In the genomic region with DNA sequence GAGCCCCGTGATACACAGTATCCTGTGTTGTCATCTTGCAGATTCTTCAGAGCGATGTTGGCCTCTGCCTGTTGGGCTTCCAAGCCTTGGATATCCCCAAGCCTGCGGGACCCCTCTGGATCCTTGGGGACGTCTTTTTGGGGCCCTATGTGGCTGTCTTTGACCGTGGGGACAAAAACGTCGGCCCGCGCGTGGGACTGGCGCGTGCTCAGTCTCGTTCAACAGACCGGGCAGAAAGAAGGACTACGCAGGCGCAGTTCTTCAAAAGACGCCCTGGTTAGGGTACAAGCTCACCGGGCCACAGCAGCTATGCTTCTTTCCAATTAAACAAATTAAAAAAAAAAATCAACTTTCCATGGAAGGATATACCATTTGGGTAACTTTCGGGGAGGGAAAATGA, we compare ENCODE assay signal across 8 mouse cellular contexts. TPM values are rescaled to one million over a fixed set of nuclear protein-coding genes. Genes with fewer than 3 reads are reported as not detected.
DNase-seq lines count a peak whose midpoint lies in the region; ATAC-seq lines count a peak whose summit lies in the region.

No protein-coding gene starts in this region.

- 9% methylated on average over 19 of the region's 19 CpGs for WGBS in kidney, embryonic 16.5 days
- WGBS in intestine, embryonic 15.5 days = 13% methylated on average over 19 of the region's 19 CpGs
- 11% methylated on average over 19 of the region's 19 CpGs for WGBS in midbrain, embryonic 10.5 days

- peak overlapping the region; percentile 38 for H3K4me3 ChIP-seq in kidney, embryonic 16.5 days (ENCODE audit: low read length)
- H3K4me3 ChIP-seq in intestine, embryonic 15.5 days (replicated peaks) = peak overlapping the region; percentile 17
- H3K4me3 ChIP-seq in midbrain, embryonic 10.5 days = peak overlapping the region; percentile 72

- peaks cover 30% of the 10 kb centered on the region for H3K4me1 ChIP-seq in kidney, embryonic 16.5 days (ENCODE audit: insufficient read depth, low read length)
- H3K4me1 ChIP-seq in intestine, embryonic 15.5 days (replicated peaks) = peaks cover 24% of the 10 kb centered on the region
- peaks cover 52% of the 10 kb centered on the region for H3K4me1 ChIP-seq in midbrain, embryonic 10.5 days

- no peaks in the 10 kb centered on the region for H3K9me3 ChIP-seq in kidney, embryonic 16.5 days (ENCODE audit: low read length)
- H3K9me3 ChIP-seq in intestine, embryonic 15.5 days = no peaks in the 10 kb centered on the region
- H3K9me3 ChIP-seq in midbrain, embryonic 10.5 days (replicated peaks) = no peaks in the 10 kb centered on the region

- DNase-seq in kidney, postnatal 25 days = no peak
- peak; percentile 80 to 83 for DNase-seq in cerebellum, postnatal 36 days
- DNase-seq in midbrain, embryonic 10.5 days (ENCODE audit: low spot score) = peak; percentile 60
- peak; percentile 79 for DNase-seq in telencephalon, adult 2 months (ENCODE audit: low read depth, low spot score)
- no peak for DNase-seq in gastrocnemius, adult 18-20 months (ENCODE audit: low spot score)
- no peak for DNase-seq in urinary bladder, postnatal 4 days (ENCODE audit: low spot score in 2 of 2)

- no peak for ATAC-seq in kidney, embryonic 16.5 days (ENCODE audit: low FRiP score, low TSS enrichment)
- ATAC-seq in intestine, embryonic 15.5 days = no peak

- peaks cover 76% of the 10 kb centered on the region for H3K27me3 ChIP-seq in kidney, embryonic 16.5 days (ENCODE audit: insufficient read depth, low read length)
- peaks cover 51% of the 10 kb centered on the region for H3K27me3 ChIP-seq in intestine, embryonic 15.5 days (replicated peaks)
- H3K27me3 ChIP-seq in midbrain, embryonic 10.5 days (ENCODE audit: low read depth, poor library complexity, severe bottlenecking) = peaks cover 64% of the 10 kb centered on the region

- no peak overlapping the region for H3K27ac ChIP-seq in kidney, embryonic 16.5 days (ENCODE audit: low read length)
- no peak overlapping the region for H3K27ac ChIP-seq in intestine, embryonic 15.5 days
- H3K27ac ChIP-seq in midbrain, embryonic 10.5 days (replicated peaks) = peak overlapping the region; percentile 71

- H3K9ac ChIP-seq in kidney, embryonic 16.5 days (replicated peaks; ENCODE audit: low read length) = no peak overlapping the region
- no peak overlapping the region for H3K9ac ChIP-seq in intestine, embryonic 15.5 days

- H3K36me3 ChIP-seq in kidney, embryonic 16.5 days (ENCODE audit: insufficient read depth, low read length) = no peaks in the 10 kb centered on the region
- H3K36me3 ChIP-seq in intestine, embryonic 15.5 days = no peaks in the 10 kb centered on the region
- no peaks in the 10 kb centered on the region for H3K36me3 ChIP-seq in midbrain, embryonic 10.5 days

- peak overlapping the region; percentile 44 for H3K4me2 ChIP-seq in kidney, embryonic 16.5 days (replicated peaks; ENCODE audit: low read depth, low read length)
- H3K4me2 ChIP-seq in intestine, embryonic 15.5 days (replicated peaks) = peak overlapping the region; percentile 40

RNA-seq across cellular contexts. Expression of gene Kcnc3, which starts 3.9 kb away (rescaled TPM):
- polyA plus RNA-seq in kidney, embryonic 16.5 days (2015; fragmentation: Nextera tagmentation; extraction: Ambion mirVana) = 0.11 and 0.14 TPM in 2 replicates
- 0.27 and 0.36 TPM in 2 replicates for polyA plus RNA-seq in intestine, embryonic 15.5 days (2015; fragmentation: Nextera tagmentation; extraction: Ambion mirVana)
- 1.1 and 1.2 TPM in 2 replicates for polyA plus RNA-seq in midbrain, embryonic 10.5 days (2016; fragmentation: Nextera tagmentation; extraction: Ambion mirVana)
- 1 to 10 TPM; 3.7 to 5.1 TPM for total RNA-seq in gastrocnemius, adult 18-20 months (2021)

RNA-seq across cellular contexts. Expression of gene Napsa, which starts 14.3 kb away (rescaled TPM):
- 70.0 and 83.8 TPM in 2 replicates for polyA plus RNA-seq in kidney, embryonic 16.5 days (2015; fragmentation: Nextera tagmentation; extraction: Ambion mirVana)
- polyA plus RNA-seq in intestine, embryonic 15.5 days (2015; fragmentation: Nextera tagmentation; extraction: Ambion mirVana) = 3.1 and 3.6 TPM in 2 replicates
- polyA plus RNA-seq in midbrain, embryonic 10.5 days (2016; fragmentation: Nextera tagmentation; extraction: Ambion mirVana) = 0.36 and 0.42 TPM in 2 replicates
- under 1 TPM; 0.47 to 0.91 TPM for total RNA-seq in gastrocnemius, adult 18-20 months (2021)

RNA-seq across cellular contexts. Expression of gene Nr1h2, which starts 32.8 kb away (rescaled TPM):
- polyA plus RNA-seq in kidney, embryonic 16.5 days (2015; fragmentation: Nextera tagmentation; extraction: Ambion mirVana) = 93.1 and 94.3 TPM in 2 replicates
- polyA plus RNA-seq in intestine, embryonic 15.5 days (2015; fragmentation: Nextera tagmentation; extraction: Ambion mirVana) = 66.3 and 69.5 TPM in 2 replicates
- polyA plus RNA-seq in midbrain, embryonic 10.5 days (2016; fragmentation: Nextera tagmentation; extraction: Ambion mirVana) = 82.8 and 84.2 TPM in 2 replicates
- 10 to 100 TPM; 42.7 to 45.2 TPM for total RNA-seq in gastrocnemius, adult 18-20 months (2021)

RNA-seq across cellular contexts. Expression of gene Pold1, which starts 37.9 kb away (rescaled TPM):
- 105 and 107 TPM in 2 replicates for polyA plus RNA-seq in kidney, embryonic 16.5 days (2015; fragmentation: Nextera tagmentation; extraction: Ambion mirVana)
- polyA plus RNA-seq in intestine, embryonic 15.5 days (2015; fragmentation: Nextera tagmentation; extraction: Ambion mirVana) = 72.0 and 76.0 TPM in 2 replicates
- polyA plus RNA-seq in midbrain, embryonic 10.5 days (2016; fragmentation: Nextera tagmentation; extraction: Ambion mirVana) = 168 and 179 TPM in 2 replicates
- total RNA-seq in gastrocnemius, adult 18-20 months (2021) = 1 to 10 TPM; 4.6 to 4.8 TPM

RNA-seq across cellular contexts. Expression of gene Spib, which starts 54.6 kb away (rescaled TPM):
- polyA plus RNA-seq in kidney, embryonic 16.5 days (2015; fragmentation: Nextera tagmentation; extraction: Ambion mirVana) = 0.10 and 0.11 TPM in 2 replicates
- 0.25 and 0.43 TPM in 2 replicates for polyA plus RNA-seq in intestine, embryonic 15.5 days (2015; fragmentation: Nextera tagmentation; extraction: Ambion mirVana)
- not detected in 2 replicates for polyA plus RNA-seq in midbrain, embryonic 10.5 days (2016; fragmentation: Nextera tagmentation; extraction: Ambion mirVana)
- total RNA-seq in gastrocnemius, adult 18-20 months (2021) = under 1 TPM in 1 of 2 experiments, not detected in 1; 0.14 TPM

Comparison
In these comparisons a context has a peak if more than half of its experiments do, and no peak if none do; other contexts are left out.
1. H3K4me3 ChIP-seq: peak in every context shown above with its lines; median percentile 72 in midbrain, embryonic 10.5 days; 38 in kidney, embryonic 16.5 days; 17 in intestine, embryonic 15.5 days.
2. DNase-seq: peak in cerebellum, postnatal 36 days (2 of 2), midbrain, embryonic 10.5 days (single experiment) and telencephalon, adult 2 months (single experiment); none in kidney, postnatal 25 days (0 of 2), gastrocnemius, adult 18-20 months (single experiment) and urinary bladder, postnatal 4 days (0 of 2).
3. RNA of gene Napsa, which starts 14.3 kb away (polyA plus RNA-seq): 70.0 to 83.8 TPM in kidney, embryonic 16.5 days; 3.1 to 3.6 TPM in intestine, embryonic 15.5 days and 0.36 to 0.42 TPM in midbrain, embryonic 10.5 days; every median in the first group is over 10 times any median in the second.